Mouse (Mus musculus) megakaryocyte, embryonic 14.5 days (primary cell): Measurements from ENCODE around the gene Art2b. TPM values are rescaled to one million over a fixed set of nuclear protein-coding genes. Genes with fewer than 3 reads are reported as not detected.
A peak's percentile ranks its signal among the peaks of the same experiment; 100 is the strongest.
"Not testable (repeated sequence)": the region's sequence is repeated elsewhere in the genome, so short reads cannot be mapped to it uniquely, and the experiment has no call there.

Source experiments
- H3K27me3 ChIP-seq: replicated peaks from 2 replicates; pipeline ENCODE3; 2012; ENCODE audit warnings: inconsistent platforms
- H3K36me3 ChIP-seq: replicated peaks from 2 replicates; pipeline ENCODE3; 2012; ENCODE audit warnings: low read length, inconsistent platforms, mixed read lengths
- H3K4me1 ChIP-seq: 2 replicates; pipeline ENCODE4 v1.6.1; 2012; ENCODE audit warnings: inconsistent platforms
- H3K4me3 ChIP-seq: replicated peaks from 2 replicates; pipeline ENCODE3; 2012; ENCODE audit warnings: moderate library complexity, mild to moderate bottlenecking, inconsistent platforms
- H3K9me3 ChIP-seq: 2 replicates; pipeline ENCODE4 v1.6.1; 2012; ENCODE audit warnings: inconsistent platforms
- FLI1 ChIP-seq: IDR thresholded peaks from 2 replicates; pipeline ENCODE4 v1.6.1; 2012; ENCODE audit warnings: low read length, inconsistent platforms, mixed read lengths
- GATA1 ChIP-seq: IDR thresholded peaks from 3 replicates; pipeline ENCODE4 v1.6.1; 2012; ENCODE audit warnings: mixed read lengths, low read length, inconsistent platforms, borderline replicate concordance
- polyA plus RNA-seq: library from polyadenylated mRNA; stranded (reverse); fragments of >175 nt; gene quantifications from 2 replicates; pipeline ENCODE4 v1.2.3, GENCODE M21; 2012; ENCODE audit warnings: low replicate concordance; ENCODE audit not compliant: insufficient read depth

Gene Art2b
- polyA plus RNA-seq, 1 experiment, result not detected

- TF ChIP-seq GATA1 (no peak), FLI1 (no peak)
- Histone ChIP-seq H3K36me3 (no peaks in the 10 kb centered on the region), H3K4me1 (peaks cover 6% of the 10 kb centered on the region)
Observed at GRCm38 (mm10) chr7:101615406-101615805, 30.0 kb upstream of the Art2b start.

GRCm38 (mm10) chr7:101612786-101613527 is 27.6 kb upstream of the Art2b start:
- not testable (repeated sequence) for H3K36me3 ChIP-seq, H3K9me3 ChIP-seq, H3K4me3 ChIP-seq, H3K4me1 ChIP-seq
- peaks cover 18% of the 10 kb centered on the region for H3K27me3 ChIP-seq

More at GRCm38 (mm10) chr7:101615406-101615805, 30.0 kb upstream of the Art2b start:
- Histone ChIP-seq H3K4me3 (no peak overlapping the region), H3K27me3 (peaks cover 26% of the 10 kb centered on the region), H3K9me3 (peaks cover 4% of the 10 kb centered on the region)

GRCm38 (mm10) chr7:101607845-101608244 is 22.4 kb upstream of the Art2b start:
- H3K4me1 ChIP-seq, result no peaks in the 10 kb centered on the region
- TF ChIP-seq GATA1, result no peak
- peaks cover 4% of the 10 kb centered on the region for H3K9me3 ChIP-seq
- H3K36me3 ChIP-seq, result no peaks in the 10 kb centered on the region
- peaks cover 3% of the 10 kb centered on the region for H3K27me3 ChIP-seq
- H3K4me3 ChIP-seq, result no peak overlapping the region

GRCm38 (mm10) chr7:101600406-101600805 is 15.0 kb upstream of the Art2b start:
- peaks cover 6% of the 10 kb centered on the region; the same call in 1 of the 2 replicates for H3K9me3 ChIP-seq
- H3K4me1 ChIP-seq, result no peaks in the 10 kb centered on the region
- no peak overlapping the region for H3K4me3 ChIP-seq
- H3K27me3 ChIP-seq, result peaks cover 2% of the 10 kb centered on the region
- no peaks in the 10 kb centered on the region for H3K36me3 ChIP-seq
- TF ChIP-seq FLI1, result no peak
- no peak for TF ChIP-seq GATA1

GRCm38 (mm10) chr7:101598482-101598881 is 13.1 kb upstream of the Art2b start:
- peaks cover 6% of the 10 kb centered on the region for H3K27me3 ChIP-seq
- H3K36me3 ChIP-seq, result no peaks in the 10 kb centered on the region
- H3K4me1 ChIP-seq, result no peaks in the 10 kb centered on the region
- H3K4me3 ChIP-seq, result no peak overlapping the region
- peaks cover 6% of the 10 kb centered on the region; the same call in 1 of the 2 replicates for H3K9me3 ChIP-seq
- no peak for TF ChIP-seq FLI1

- TF ChIP-seq FLI1 (no peak), GATA1 (no peak)
- peaks cover 6% of the 10 kb centered on the region for H3K27me3 ChIP-seq
- no peak overlapping the region for H3K4me3 ChIP-seq
- no peaks in the 10 kb centered on the region for H3K4me1 ChIP-seq
- no peaks in the 10 kb centered on the region for H3K36me3 ChIP-seq
- H3K9me3 ChIP-seq, result 0 out of 2 replicates have a peak, but pooled peaks cover 4% of the 10 kb centered on the region
Observed at GRCm38 (mm10) chr7:101594969-101595368, 9.6 kb upstream of the Art2b start.

GRCm38 (mm10) chr7:101584271-101584670 is 1.1 kb downstream of the Art2b start:
- not testable (repeated sequence) for H3K9me3 ChIP-seq, H3K36me3 ChIP-seq, H3K4me1 ChIP-seq, H3K4me3 ChIP-seq
- H3K27me3 ChIP-seq, result peaks cover 10% of the 10 kb centered on the region

GRCm38 (mm10) chr7:101582012-101582411 is 3.4 kb downstream of the Art2b start:
- TF ChIP-seq FLI1, result no peak
- TF ChIP-seq GATA1, result no peak
- Histone ChIP-seq H3K36me3 (no peaks in the 10 kb centered on the region), H3K9me3 (peaks cover 4% of the 10 kb centered on the region), H3K27me3 (peaks cover 22% of the 10 kb centered on the region), H3K4me3 (peak overlapping the region; percentile 3), H3K4me1 (no peaks in the 10 kb centered on the region)

- H3K36me3 ChIP-seq, H3K4me1 ChIP-seq, H3K4me3 ChIP-seq, H3K9me3 ChIP-seq: not testable (repeated sequence)
- H3K27me3 ChIP-seq, result peaks cover 22% of the 10 kb centered on the region
Observed at GRCm38 (mm10) chr7:101580863-101581262, 4.5 kb downstream of the Art2b start.

GRCm38 (mm10) chr7:101574413-101574812 is 11.0 kb downstream of the Art2b start:
- Histone ChIP-seq H3K4me1 (no peaks in the 10 kb centered on the region), H3K36me3 (no peaks in the 10 kb centered on the region), H3K4me3 (no peak overlapping the region), H3K27me3 (peaks cover 16% of the 10 kb centered on the region), H3K9me3 (peaks cover 5% of the 10 kb centered on the region)
- TF ChIP-seq FLI1 (no peak), GATA1 (no peak)

GRCm38 (mm10) chr7:101573636-101574035 is 11.8 kb downstream of the Art2b start:
- H3K27me3 ChIP-seq, result peaks cover 16% of the 10 kb centered on the region
- not testable (repeated sequence) for H3K36me3 ChIP-seq, H3K4me1 ChIP-seq, H3K9me3 ChIP-seq, H3K4me3 ChIP-seq
